Mouse (Mus musculus) mouse embryonic stem cell (cell line): ENCODE data around the gene Megf9.

Experiments used
- in situ Hi-C, 2 experiments: fragments of 300-500 bp; cut with MboI; formaldehyde crosslinking; loops; 1 replicate in 1 of 2; 3 replicates in 1 of 2; pipeline ENCODE4 v1.14.3; 2019 to 2020; ENCODE audit warnings: low sequenced_read_pairs in 2 of 2, low pct_unique_long_range_greater_than_20kb in 1 of 2, mixed read lengths in 1 of 2; ENCODE audit not compliant: unreplicated experiment in 1 of 2

The Megf9 gene

GRCm38 (mm10) chr4:70465921-70466689, 68.7 kb downstream of the Megf9 start:
- in situ Hi-C loops, result loop anchor here in 1 of 2 experiments (25.0 kb wide), 1 partner anchor 121 kb away; no protein-coding TSS in a partner anchor

- in situ Hi-C loops, result loop anchor here in 1 of 2 experiments (25.0 kb wide), 1 partner anchor 124 kb away; no protein-coding TSS in a partner anchor
These were observed 71.5 kb downstream of the Megf9 start for GRCm38 (mm10) chr4:70463302-70463701.

- in situ Hi-C loops, result loop anchor here in 1 of 2 experiments (25.0 kb wide), 1 partner anchor 126 kb away; no protein-coding TSS in a partner anchor
These were observed 73.4 kb downstream of the Megf9 start for GRCm38 (mm10) chr4:70461416-70461815.

- in situ Hi-C loops, result loop anchor here in 1 of 2 experiments (25.0 kb wide), 1 partner anchor 135 kb away; no protein-coding TSS in a partner anchor
These were observed 82.6 kb downstream of the Megf9 start for GRCm38 (mm10) chr4:70452161-70452560.

- in situ Hi-C loops, result loop anchor here in 1 of 2 experiments (25.0 kb wide), 1 partner anchor 136 kb away; no protein-coding TSS in a partner anchor
These were observed 83.0 kb downstream of the Megf9 start for GRCm38 (mm10) chr4:70451750-70452149.

GRCm38 (mm10) chr4:70449668-70450067, 85.1 kb downstream of the Megf9 start:
- in situ Hi-C loops, result loop anchor here in 1 of 2 experiments (25.0 kb wide), 1 partner anchor 138 kb away; no protein-coding TSS in a partner anchor

- in situ Hi-C loops, result no loop called here
These were observed 88.0 kb downstream of the Megf9 start for GRCm38 (mm10) chr4:70446774-70447173.

GRCm38 (mm10) chr4:70420202-70420601, 114.6 kb downstream of the Megf9 start:
- in situ Hi-C loops, result no loop called here

- in situ Hi-C loops, result no loop called here
These were observed 122.7 kb downstream of the Megf9 start for GRCm38 (mm10) chr4:70412126-70412525.

- in situ Hi-C loops, result no loop called here
These were observed 124.6 kb downstream of the Megf9 start, which contains the start of gene Cdk5rap2 for GRCm38 (mm10) chr4:70409994-70410721. TSS of gene Cdk5rap2 (minus strand) at chr4:70410443.

GRCm38 (mm10) chr4:70409456-70409855, 125.3 kb downstream of the Megf9 start:
- in situ Hi-C loops, result no loop called here

- in situ Hi-C loops, result no loop called here
These were observed 132.5 kb downstream of the Megf9 start for GRCm38 (mm10) chr4:70402109-70402819.

GRCm38 (mm10) chr4:70399476-70399875, 135.3 kb downstream of the Megf9 start:
- in situ Hi-C loops, result no loop called here

- in situ Hi-C loops, result no loop called here
These were observed 135.7 kb downstream of the Megf9 start for GRCm38 (mm10) chr4:70399074-70399473.

GRCm38 (mm10) chr4:70398088-70398487, 136.7 kb downstream of the Megf9 start:
- in situ Hi-C loops, result no loop called here

GRCm38 (mm10) chr4:70396701-70397100, 138.1 kb downstream of the Megf9 start:
- in situ Hi-C loops, result no loop called here

GRCm38 (mm10) chr4:70394736-70395135, 140.1 kb downstream of the Megf9 start:
- in situ Hi-C loops, result no loop called here

GRCm38 (mm10) chr4:70391760-70392372, 142.9 kb downstream of the Megf9 start:
- in situ Hi-C loops, result no loop called here
